Mouse (Mus musculus) large intestine, adult 2 months (tissue): ENCODE results near the gene Prr15. TPM values are rescaled to one million over a fixed set of nuclear protein-coding genes. Genes with fewer than 3 reads are reported as not detected.

Source experiments
- DNase-seq: peaks from one replicate; pipeline ENCODE4 v3.0.0-alpha.2; 2012; ENCODE audit warnings: low read depth, low spot score
- WGBS: fragments of 180-500 bp; shearing (Covaris S2); methylation state at CpG from one replicate; pipeline ENCODE4 v1.1.7; 2018; 5-methylcytosine and 5-hydroxymethylcytosine counted together
- polyA plus RNA-seq: library from polyadenylated mRNA; depleted of rRNA; stranded (reverse); fragments of >200 nt; gene quantifications from 2 replicates; pipeline ENCODE4 v1.2.3, GENCODE M21; 2012; rRNA removed

The Prr15 gene
- 46.2 and 98.7 TPM in 2 replicates for polyA plus RNA-seq

DNA sequence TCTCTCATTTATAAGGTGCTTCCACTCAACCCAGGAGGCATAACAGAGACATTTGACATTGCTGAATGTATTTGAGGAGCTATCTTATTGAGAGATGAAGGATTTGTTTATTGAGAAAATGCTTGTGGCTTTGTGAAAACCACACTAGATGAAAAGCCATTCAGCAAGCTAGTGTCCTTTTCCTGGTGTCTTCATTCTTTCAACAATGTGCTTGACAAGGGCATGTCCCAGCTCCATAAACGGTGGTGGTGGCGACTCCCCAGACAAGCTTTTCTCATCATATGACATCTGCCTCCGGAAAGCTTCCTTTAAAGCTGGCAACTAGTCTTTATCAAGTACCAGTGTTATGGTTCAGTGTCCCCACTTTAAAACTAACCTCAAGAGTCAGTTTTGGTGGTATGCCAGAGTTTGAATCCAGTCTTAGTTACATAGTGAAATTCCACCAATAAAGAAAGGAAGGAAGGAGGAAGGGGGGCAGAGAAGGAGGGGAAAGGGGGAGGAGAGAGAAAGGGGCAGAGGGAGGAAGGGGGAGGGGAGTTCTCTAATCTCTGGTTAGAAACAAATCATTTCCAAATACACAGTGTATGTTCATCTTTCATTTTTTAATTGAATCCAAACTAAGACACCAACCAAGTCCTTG, at the start of gene Prr15:
Gene Prr15, plus strand, starts transcription at position 590 of the 640 bp plus-strand sequence.
- WGBS: 25% methylated on average over 3 of the region's 3 CpGs
- no peak for DNase-seq

DNA sequence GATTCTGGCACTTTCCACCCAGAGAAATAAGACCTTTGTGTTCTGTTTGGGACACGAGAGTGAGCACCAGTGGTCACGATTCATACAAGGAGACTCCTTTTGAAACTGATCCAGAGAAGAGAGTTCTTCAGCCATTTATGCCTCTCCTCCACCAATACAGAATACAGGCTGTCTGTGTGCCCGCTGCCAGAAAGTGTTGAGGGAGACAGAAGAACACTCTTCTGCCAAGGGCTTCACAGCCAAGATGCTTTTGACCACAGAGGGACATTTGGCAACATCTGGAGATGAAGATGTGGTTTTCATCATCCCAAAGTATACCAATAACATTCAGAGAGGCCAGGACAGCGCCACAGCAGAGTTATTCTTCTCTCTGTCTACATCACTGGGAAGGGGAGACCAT, 48.4 kb upstream of the Prr15 start:
- no peak for DNase-seq
- WGBS: 75% methylated on average over 4 of the region's 4 CpGs

GRCm38 (mm10) chr6:54277828-54278227, 47.8 kb upstream of the Prr15 start:
- 76% methylated on average over 5 of the region's 5 CpGs for WGBS
- DNase-seq: no peak

DNA sequence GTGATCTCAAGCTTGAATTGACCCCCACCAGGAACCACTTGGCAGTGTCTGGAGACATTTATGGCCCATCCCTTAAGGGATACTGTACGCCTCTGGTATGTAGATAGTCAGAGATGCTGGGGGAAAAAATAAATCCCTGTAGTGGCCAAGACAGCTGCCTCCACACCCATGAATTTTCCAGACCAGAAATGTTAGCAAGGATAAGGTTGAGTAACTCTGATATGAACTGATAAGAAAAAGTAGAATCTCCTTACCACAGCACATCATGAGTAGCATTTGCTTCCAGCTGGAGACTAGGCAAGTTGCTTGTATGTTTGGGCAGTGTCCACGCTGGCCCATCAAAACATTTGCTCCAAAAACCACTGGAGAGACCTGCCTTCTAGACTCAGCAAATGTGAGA, 47.0 kb upstream of the Prr15 start:
- no peak for DNase-seq
- WGBS: 58% methylated on average over 2 of the region's 2 CpGs

DNA sequence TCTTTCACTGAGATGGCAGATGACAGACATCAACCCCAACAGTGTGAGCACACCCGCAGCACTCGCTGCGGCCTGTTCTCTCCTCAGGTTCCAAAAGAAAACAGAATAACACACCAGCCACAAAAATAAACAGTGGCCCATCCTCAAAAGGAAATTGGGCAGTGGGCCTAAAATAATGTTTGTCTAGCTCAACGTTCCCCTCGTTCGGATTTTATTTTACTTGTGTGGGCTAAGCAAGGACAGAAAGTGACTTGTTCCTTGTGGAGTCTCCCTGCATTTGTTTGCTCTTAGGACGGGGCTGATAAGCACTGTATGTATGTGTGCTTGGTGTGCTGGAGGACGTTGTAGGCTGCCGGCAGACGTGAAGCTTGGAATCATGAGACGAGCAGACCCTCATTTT, 46.2 kb upstream of the Prr15 start:
- 17% methylated on average over 11 of the region's 11 CpGs for WGBS
- DNase-seq: no peak

DNA sequence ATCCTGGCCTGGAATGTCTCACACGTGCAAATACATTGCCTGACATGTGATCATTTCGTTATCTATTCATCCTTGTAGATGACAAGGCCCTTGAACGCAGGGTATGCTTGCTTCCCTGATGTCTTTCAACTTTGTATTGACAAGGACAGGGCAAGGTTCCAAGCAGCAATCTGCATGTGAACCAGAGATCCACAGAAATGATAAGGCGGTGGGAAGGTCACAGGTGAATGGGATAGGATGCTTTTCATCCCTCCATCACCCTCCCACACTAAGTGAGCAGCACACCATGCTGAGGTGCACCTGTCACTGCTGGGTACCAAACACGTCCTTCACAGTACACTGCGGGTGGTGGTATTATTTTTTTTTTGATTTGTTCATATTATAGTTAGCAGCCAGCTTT, 45.4 kb upstream of the Prr15 start:
- WGBS: 73% methylated on average over 6 of the region's 6 CpGs
- no peak for DNase-seq

DNA sequence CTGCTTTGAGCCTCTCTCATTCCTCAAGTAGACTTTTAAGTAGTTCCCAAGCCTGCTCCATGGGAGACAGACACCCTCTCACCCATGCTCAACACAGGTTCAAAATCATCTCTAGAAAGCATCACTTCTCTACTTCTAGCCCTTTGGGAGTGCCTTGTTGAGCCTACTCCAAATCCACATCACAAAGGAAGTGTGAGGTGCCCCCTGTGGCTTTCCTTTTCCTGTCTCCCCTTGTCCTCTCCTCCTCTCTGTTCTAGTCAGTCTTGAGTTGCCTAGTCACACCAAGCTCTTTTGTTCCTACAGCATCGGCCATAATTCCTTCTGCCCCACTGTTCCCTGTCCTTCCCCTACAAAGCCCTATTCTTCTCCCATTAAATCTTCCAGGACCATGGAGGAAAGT, 42.3 kb upstream of the Prr15 start:
- WGBS: 90% methylated on average over 1 of the region's 1 CpGs
- no peak for DNase-seq

DNA sequence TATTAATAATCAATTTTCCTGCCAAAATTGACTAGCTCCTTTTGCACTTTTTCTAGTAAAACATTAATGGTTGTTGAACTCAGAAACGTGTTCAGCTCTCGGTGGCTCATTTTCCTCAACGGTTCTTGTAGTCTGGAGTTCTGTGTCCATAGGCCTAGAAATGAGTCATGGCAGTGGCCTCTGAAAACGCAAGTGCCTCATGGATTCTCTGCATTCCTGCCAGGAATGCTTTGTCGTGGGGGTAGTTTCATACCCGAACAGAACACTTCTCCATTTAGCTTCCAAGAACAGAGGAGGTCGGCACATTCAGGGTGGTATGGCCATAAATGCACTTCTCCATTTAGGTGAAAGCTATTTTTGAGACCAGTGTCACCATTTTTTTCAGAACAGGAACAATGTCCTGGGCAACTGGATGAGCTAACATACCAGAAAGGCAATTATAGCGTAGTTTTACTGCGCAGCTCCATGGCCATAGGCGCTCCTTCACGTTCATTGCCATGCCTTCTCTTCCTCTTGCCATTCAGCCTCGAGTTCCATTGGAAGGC, 41.4 kb upstream of the Prr15 start:
- 84% methylated on average over 12 of the region's 12 CpGs for WGBS
- DNase-seq: no peak

DNA sequence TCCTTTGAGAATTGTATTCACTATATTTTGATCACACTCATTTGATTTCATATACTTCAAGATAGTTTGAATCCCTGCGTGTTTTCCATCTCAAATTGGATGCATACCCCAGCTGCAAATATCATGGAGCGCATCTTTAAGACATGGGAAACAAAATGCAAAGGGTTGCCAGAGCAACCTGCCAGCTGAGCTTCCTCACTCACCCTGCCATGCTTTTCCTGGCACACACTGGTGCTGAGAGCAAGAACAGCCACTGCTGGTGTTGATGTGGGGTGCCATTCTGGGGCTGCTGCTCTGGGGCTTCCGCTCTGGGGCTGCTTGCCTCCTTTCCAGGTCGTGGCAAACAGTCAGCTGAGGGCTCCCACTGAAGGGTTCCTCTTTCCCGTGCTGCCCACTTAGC, 38.8 kb upstream of the Prr15 start:
- 89% methylated on average over 5 of the region's 5 CpGs for WGBS
- DNase-seq: no peak

GRCm38 (mm10) chr6:54289774-54290500, 35.7 kb upstream of the Prr15 start:
- WGBS: 31% methylated on average over 10 of the region's 10 CpGs
- no peak for DNase-seq

GRCm38 (mm10) chr6:54297231-54297630, 28.4 kb upstream of the Prr15 start:
- WGBS: 39% methylated on average over 2 of the region's 2 CpGs
- no peak for DNase-seq

DNA sequence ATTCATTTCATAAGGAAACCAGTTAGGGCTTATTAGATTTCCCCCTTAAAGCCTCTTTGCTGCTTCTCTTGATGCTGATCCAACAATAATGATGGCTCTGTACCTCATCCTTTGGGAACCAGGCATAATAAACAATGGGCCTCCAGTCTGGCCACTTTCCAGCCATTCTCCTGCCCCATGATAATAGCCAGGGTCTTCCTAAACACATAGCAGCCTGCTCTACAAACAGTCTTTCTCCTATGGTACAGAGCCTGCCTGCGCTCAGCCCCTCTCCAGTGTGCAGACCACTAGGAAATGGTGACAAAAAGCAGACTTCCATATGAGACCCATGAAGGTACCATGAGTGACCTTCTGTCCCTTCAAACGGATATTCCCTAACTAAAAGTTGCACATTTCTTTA, 26.2 kb upstream of the Prr15 start:
- DNase-seq: no peak

DNA sequence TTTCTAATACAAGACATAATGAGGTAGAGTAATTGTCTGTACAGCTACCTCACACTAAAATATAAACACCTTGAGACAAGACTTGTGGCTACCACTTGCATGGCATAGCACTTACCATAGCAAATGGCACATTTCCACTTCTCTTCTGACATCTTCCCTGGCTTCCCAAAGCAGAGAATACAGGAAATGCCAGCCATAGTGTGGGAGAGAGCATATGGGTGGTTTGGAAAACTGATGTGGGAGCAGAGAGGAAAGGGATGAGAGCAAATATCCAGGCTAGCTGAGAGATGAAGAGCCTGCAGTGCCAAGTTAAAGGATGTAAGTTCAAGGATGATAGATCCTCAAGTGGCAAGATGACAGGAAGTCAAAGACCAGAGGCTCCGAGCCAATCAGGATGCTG, 19.9 kb upstream of the Prr15 start:
- 90% methylated on average over 1 of the region's 1 CpGs for WGBS
- no peak for DNase-seq

More for the DNA sequence above, 26.2 kb upstream of the Prr15 start:
- WGBS: 79% methylated on average over 2 of the region's 2 CpGs

GRCm38 (mm10) chr6:54313071-54313470, 12.6 kb upstream of the Prr15 start:
- no peak for DNase-seq
- 68% methylated on average over 2 of the region's 2 CpGs for WGBS

GRCm38 (mm10) chr6:54318618-54319017, 7.0 kb upstream of the Prr15 start:
- 91% methylated on average over 9 of the region's 9 CpGs for WGBS
- DNase-seq: no peak

DNA sequence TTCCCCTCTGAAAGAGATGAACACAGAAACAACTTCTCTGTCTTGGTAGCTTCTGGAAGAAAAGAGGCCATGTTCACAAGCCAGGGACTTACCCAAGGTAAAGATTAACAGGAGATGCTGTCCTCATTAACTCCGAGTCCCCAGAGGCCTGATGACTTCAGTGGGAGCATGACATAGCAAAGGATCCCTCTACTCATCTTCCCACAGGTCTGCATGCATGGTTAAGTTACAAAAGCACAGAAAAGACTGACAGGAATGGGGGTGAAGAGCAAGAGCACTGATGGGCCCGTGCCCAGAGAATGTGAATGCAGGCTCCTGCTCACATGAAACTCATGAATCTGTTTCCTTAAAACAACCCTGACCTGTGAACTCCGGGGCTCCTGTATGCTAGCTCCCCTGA, 6.4 kb upstream of the Prr15 start:
- DNase-seq: no peak

DNA sequence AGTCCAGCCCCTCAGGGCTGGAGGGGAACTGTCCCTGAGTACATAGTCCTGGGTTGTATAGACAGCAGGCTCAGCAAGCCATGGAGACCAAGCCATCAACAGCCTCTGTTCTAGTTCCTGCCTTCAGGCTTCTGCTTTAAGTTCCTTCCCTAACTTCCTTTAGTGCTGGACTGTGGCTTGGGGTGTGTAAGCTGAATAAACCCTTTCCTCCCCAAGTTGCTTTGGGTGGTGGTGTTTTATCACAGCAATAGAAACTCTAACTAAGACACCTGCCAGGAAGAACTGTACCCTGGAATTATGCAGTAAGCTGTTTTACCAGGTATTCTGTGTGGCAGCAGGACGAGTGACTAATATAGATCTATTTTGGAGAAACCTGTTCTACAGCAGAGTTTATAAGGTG, 5.4 kb upstream of the Prr15 start:
- no peak for DNase-seq
- 28% methylated on average over 1 of the region's 1 CpGs for WGBS

More for the DNA sequence above, 6.4 kb upstream of the Prr15 start:
- 81% methylated on average over 3 of the region's 3 CpGs for WGBS

GRCm38 (mm10) chr6:54326671-54327625, 1.3 kb downstream of the Prr15 start:
- no peak for DNase-seq
- WGBS: under 1% methylated on average over 53 of the region's 53 CpGs

DNA sequence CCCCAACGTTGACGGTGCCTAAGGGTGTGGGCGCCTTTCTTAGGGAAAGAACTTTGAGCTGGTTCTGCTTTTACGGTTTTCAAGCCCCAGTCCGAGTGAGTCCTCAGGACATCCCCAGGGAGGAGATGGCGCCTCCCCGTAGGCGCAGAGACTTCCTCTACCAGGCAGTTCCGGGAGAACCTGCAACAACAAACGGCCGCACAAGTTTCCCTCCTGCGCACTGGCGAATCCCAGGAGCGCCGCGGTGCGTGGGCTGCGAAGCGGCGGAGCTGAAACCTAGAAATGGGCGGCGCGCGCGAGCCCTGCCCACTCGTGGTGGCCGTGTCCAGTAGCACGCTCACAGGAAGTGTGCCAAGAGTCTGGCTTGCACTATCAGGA, 2.0 kb downstream of the Prr15 start:
- DNase-seq: no peak
- under 1% methylated on average over 28 of the region's 28 CpGs for WGBS

DNA sequence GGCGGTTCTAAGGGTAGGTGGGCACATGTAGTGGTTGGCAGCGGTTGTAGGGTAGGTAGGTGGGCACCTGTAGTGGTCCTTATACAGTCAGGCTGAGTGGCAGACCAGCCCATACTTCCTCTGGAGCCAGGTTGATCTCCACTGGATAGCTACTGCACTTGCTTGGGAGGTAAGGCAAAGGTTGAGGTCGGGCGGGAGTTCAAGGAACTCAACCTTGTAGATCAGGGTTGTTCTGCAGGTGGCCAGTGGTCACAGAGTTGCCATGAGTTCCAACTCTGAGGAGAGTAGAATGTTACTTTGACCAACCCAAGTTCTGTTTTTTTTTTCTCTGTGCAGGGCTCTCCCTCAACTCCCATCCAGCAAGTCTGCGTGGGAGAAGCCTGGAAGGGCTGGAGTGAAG, 3.1 kb downstream of the Prr15 start:
- no peak for DNase-seq
- 88% methylated on average over 5 of the region's 5 CpGs for WGBS
